Mouse (Mus musculus) adipose tissue, adult 10 weeks (tissue): Measurements from ENCODE around the gene Hist1h2ap. TPM values are rescaled to one million over a fixed set of nuclear protein-coding genes. Genes with fewer than 3 reads are reported as not detected.

Source experiments
- polyA plus RNA-seq: library from polyadenylated mRNA; stranded (reverse); fragments of 350-450 nt; fragmentation: Illumina TruSeq; extraction: RNeasy Lipid Tissue Mini Kit (QIAGEN cat#74804); gene quantifications from one replicate; pipeline ENCODE4 v1.2.3, GENCODE M21; 2014; ENCODE audit warnings: low read depth, low replicate concordance

Gene Hist1h2ap
- not detected for polyA plus RNA-seq

GRCm38 (mm10) chr13:21833461-21833860, at the start of gene Hist1h2ap, which contains the start of gene Hist1h2br:
Hist1h2ap (minus strand) TSS chr13:21833507.
Hist1h2br (plus strand) TSS chr13:21833743.

GRCm38 (mm10) chr13:21831418-21832394, 1.6 kb downstream of the Hist1h2ap start, which contains the start of gene Hist1h4n:
Hist1h4n (minus strand) TSS chr13:21832196.

DNA sequence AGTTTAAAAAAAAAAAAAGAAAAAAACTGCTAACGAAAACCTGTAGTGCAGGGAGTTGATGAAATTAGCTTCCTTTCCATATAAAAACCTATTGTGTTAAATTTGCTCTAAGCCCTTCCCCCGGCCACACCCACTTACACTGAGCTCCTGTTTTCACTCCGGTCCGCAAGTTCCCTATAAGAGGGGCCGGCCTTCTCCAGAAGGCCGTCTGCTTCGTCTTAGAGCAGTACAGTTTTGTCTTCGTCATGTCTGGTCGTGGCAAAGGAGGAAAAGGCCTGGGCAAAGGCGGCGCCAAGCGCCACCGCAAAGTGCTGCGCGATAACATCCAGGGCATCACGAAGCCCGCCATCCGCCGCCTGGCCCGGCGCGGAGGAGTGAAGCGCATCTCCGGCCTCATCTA, 21.8 kb downstream of the Hist1h2ap start, which contains the start of gene Hist1h4m:
Gene Hist1h4m (plus strand): TSS at position 208 of the 400 bp plus-strand sequence.

DNA sequence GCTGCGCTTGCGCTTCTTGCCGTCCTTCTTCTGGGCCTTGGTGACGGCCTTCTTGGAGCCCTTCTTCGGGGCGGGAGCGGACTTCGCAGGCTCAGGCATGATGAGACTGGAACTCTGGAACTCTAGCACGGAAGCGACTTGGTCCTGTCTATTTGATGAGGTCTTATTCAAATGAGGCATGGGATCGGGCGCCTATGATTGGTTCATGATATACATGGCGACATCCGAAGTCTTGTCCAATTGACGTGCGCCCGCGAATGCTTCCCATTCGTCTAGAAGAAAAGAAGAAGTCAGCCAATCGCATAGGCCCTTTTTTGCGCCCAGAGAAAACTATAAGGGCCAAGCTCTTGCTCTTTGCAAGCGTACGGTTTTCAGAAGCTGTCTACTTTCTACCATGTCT, 23.2 kb downstream of the Hist1h2ap start, which contains the start of the genes Hist1h2bq and Hist1h2ao:
Gene Hist1h2bq (minus strand): TSS at position 125 of the 400 bp plus-strand sequence.
Gene Hist1h2ao (plus strand): TSS at position 393 of the 400 bp plus-strand sequence.

DNA sequence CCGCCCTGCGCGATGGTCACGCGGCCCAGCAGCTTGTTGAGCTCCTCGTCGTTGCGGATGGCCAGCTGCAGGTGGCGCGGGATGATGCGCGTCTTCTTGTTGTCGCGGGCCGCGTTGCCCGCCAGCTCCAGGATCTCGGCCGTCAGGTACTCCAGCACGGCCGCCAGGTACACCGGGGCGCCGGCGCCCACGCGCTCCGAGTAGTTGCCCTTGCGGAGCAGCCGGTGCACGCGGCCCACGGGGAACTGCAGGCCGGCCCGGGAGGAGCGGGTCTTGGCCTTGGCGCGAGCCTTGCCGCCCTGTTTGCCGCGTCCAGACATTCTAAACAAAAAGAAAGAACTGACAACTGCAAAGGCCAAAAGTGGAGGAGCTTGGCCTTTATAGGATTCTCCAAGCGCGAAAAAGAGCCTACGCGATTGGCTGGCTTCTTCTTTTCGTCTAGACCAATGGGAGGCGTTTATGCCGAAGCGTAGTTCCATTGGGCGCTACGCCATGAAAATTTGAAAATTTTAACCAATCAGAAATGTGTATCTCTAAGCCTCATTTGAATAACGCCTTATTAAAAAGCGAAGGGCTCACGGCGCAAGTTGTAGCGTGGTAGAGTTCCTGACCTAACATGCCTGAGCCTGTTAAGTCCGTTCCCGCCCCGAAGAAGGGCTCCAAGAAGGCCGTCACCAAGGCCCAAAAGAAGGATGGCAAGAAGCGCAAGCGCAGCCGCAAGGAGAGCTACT, 46.2 kb downstream of the Hist1h2ap start, which contains the start of the genes Hist1h2an and Hist1h2bp:
Gene Hist1h2an (minus strand): TSS at position 320 of the 731 bp plus-strand sequence.
Gene Hist1h2bp (plus strand): TSS at position 563 of the 731 bp plus-strand sequence.

DNA sequence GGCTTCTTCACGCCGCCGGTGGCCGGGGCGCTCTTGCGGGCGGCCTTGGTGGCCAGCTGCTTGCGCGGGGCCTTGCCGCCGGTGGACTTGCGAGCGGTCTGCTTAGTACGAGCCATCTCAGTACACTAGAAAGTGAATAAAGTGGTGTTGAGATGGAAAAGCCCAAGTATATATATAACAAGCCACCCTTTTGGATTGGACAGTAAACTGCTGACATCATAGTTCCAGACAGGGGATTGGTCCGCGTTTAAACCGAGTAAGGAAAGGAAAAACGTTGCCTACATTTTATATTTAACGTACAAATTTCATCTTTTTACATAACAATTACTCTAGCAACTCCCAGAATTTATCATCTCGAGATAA, 50.1 kb downstream of the Hist1h2ap start, which contains the start of gene Hist1h3i:
Gene Hist1h3i (minus strand): TSS at position 116 of the 363 bp plus-strand sequence.

Other genes with a start within 250 kb of the Hist1h2ap start
- not detected for gene Olfr1362, start 219.5 kb downstream of the Hist1h2ap start, polyA plus RNA-seq
- not detected for gene Olfr11, start 191.0 kb downstream of the Hist1h2ap start, polyA plus RNA-seq
- not detected for gene Olfr1361, start 170.1 kb downstream of the Hist1h2ap start, polyA plus RNA-seq
- gene Olfr1360, start 156.1 kb downstream of the Hist1h2ap start, polyA plus RNA-seq, result not detected
- gene Olfr1359, start 135.4 kb downstream of the Hist1h2ap start, polyA plus RNA-seq, result not detected
- not detected for gene Hist1h2bl, start 117.4 kb downstream of the Hist1h2ap start, polyA plus RNA-seq
- not detected for gene Hist1h2ai, start 117.1 kb downstream of the Hist1h2ap start, polyA plus RNA-seq
- gene Hist1h3h, start 115.8 kb downstream of the Hist1h2ap start, polyA plus RNA-seq, result not detected
- gene Hist1h2bm, start 111.5 kb downstream of the Hist1h2ap start, polyA plus RNA-seq, result not detected
- gene Hist1h4j, start 98.4 kb downstream of the Hist1h2ap start, polyA plus RNA-seq, result 1.1 TPM
- not detected for gene Hist1h4k, start 83.0 kb downstream of the Hist1h2ap start, polyA plus RNA-seq
- gene Hist1h2ak, start 79.7 kb downstream of the Hist1h2ap start, polyA plus RNA-seq, result not detected
- gene Hist1h2bn, start 79.4 kb downstream of the Hist1h2ap start, polyA plus RNA-seq, result not detected
- not detected for gene Hist1h1b, start 52.9 kb downstream of the Hist1h2ap start, polyA plus RNA-seq
- gene Hist1h3i, start 50.1 kb downstream of the Hist1h2ap start, polyA plus RNA-seq, result not detected
- not detected for gene Hist1h2an, start 46.3 kb downstream of the Hist1h2ap start, polyA plus RNA-seq
- gene Hist1h2bp, start 46.0 kb downstream of the Hist1h2ap start, polyA plus RNA-seq, result 1.7 TPM
- 1.0 TPM for gene Hist1h2bq, start 23.3 kb downstream of the Hist1h2ap start, polyA plus RNA-seq
- gene Hist1h2ao, start 23.0 kb downstream of the Hist1h2ap start, polyA plus RNA-seq, result not detected
- gene Hist1h4m, start 21.8 kb downstream of the Hist1h2ap start, polyA plus RNA-seq, result not detected
- gene Hist1h4n, start 1.3 kb downstream of the Hist1h2ap start, polyA plus RNA-seq, result 2.9 TPM
- gene Hist1h2br, start 236 bp upstream of the Hist1h2ap start, polyA plus RNA-seq, result 0.46 TPM
- gene Zfp184, start 111.6 kb upstream of the Hist1h2ap start, polyA plus RNA-seq, result 3.0 TPM
- 3.5 TPM for gene Pom121l2, start 147.7 kb upstream of the Hist1h2ap start, polyA plus RNA-seq
- not detected for gene Prss16, start 176.2 kb upstream of the Hist1h2ap start, polyA plus RNA-seq
- not detected for gene Hist1h2ah, start 202.1 kb upstream of the Hist1h2ap start, polyA plus RNA-seq
- not detected for gene Hist1h2bk, start 202.4 kb upstream of the Hist1h2ap start, polyA plus RNA-seq
- 6.8 TPM for gene Hist1h4i, start 207.9 kb upstream of the Hist1h2ap start, polyA plus RNA-seq
- gene Hist1h2ag, start 209.4 kb upstream of the Hist1h2ap start, polyA plus RNA-seq, result not detected
- not detected for gene Hist1h2bj, start 209.7 kb upstream of the Hist1h2ap start, polyA plus RNA-seq